Mouse (Mus musculus) gastrocnemius, adult 18-20 months (tissue): Measurements from ENCODE around the gene Cox20. TPM values are rescaled to one million over a fixed set of nuclear protein-coding genes. Genes with fewer than 3 reads are reported as not detected.
A peak's percentile ranks its signal among the peaks of the same experiment; 100 is the strongest.
"Not testable (repeated sequence)": the region's sequence is repeated elsewhere in the genome, so short reads cannot be mapped to it uniquely, and the experiment has no call there.

Experiments used
- DNase-seq: peaks from one replicate; pipeline ENCODE4 v3.0.0; 2021; ENCODE audit warnings: low spot score
- total RNA-seq, 2 experiments: library from RNA; stranded (reverse); gene quantifications; 2 replicates each; pipeline ENCODE4 v1.2.3; 2021

The Cox20 gene
- total RNA-seq, 2 experiments from 2014 or later = 43.1 to 45.2 TPM

DNA sequence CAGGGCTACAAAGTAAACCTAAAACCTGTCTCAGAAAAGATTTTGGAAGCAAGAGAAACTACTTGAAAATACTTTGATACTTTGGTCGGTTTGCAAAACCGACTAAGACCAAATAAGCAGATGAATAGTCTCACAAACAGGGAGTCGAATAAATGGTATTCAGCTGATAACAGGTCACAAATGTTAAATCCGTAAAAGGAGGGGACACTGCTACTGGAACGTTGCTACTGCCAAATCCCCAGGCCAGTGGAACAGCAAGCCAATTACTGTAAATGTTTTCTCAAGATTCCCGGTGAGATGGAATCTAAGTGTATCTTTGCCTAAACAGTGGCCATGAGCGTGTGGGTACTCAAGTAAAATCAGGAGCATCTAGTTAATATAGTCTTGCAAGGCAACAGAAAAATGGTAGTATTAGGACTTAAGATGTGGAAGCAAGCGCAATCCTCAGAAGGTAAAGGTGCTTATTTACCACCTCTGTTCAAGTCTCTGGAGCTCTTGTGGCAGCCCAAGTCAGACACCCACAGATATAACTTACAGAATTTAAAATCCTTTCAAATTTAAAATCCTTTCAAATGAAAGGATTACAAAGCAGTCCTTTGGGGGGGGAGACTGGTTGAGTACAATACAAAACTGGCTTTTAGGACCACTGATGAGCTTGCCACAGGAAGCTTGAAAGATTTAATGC, 1.2 kb downstream of the Cox20 start:
- DNase-seq = no peak

- no peak for DNase-seq
These were observed 2.0 kb downstream of the Cox20 start for GRCm38 (mm10) chr1:178320723-178321590.

GRCm38 (mm10) chr1:178321730-178322357, 2.9 kb downstream of the Cox20 start:
- no peak for DNase-seq

DNA sequence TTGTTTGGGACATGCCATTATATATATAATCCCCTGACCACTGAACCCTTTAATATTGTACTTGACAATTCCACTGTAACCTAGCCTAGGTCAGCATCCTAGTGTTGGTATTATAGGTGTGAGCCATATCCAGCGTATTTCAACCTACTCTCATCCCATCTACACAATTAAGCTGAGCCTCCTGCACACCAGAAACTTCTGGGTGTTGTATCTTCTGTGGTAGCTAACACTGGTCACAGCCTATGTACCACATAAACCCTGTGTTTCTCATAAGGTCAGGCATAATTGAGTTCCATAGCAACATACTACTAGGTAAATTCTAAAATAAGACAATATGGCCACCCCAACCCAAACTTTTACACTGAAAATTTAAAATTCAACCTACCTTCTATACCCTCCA, 4.3 kb downstream of the Cox20 start:
- no peak for DNase-seq

- DNase-seq = no peak
These were observed 5.6 kb downstream of the Cox20 start for GRCm38 (mm10) chr1:178324568-178324967.

GRCm38 (mm10) chr1:178326357-178326756, 7.4 kb downstream of the Cox20 start:
- no peak for DNase-seq

- DNase-seq = no peak
These were observed 8.0 kb downstream of the Cox20 start for GRCm38 (mm10) chr1:178326950-178327349.

DNA sequence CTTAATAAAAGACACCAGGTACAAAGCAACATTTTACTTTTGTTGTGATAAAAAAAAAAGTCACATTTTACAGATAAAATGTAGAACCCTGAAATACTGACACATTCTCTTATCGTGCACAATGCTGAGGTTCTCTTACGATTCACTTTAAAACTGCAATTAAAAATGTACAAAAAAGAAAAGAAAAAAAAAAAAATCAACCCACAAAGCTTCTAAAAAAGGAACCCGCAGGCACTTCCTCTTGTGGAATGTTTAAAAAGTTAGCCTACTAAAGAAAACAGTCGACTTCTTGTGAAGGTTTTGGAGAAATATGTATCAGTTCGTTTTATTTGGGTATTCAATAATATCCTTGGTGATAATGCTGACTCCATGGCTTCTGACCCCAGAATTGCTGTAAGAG, 10.1 kb downstream of the Cox20 start:
- DNase-seq = no peak

DNA sequence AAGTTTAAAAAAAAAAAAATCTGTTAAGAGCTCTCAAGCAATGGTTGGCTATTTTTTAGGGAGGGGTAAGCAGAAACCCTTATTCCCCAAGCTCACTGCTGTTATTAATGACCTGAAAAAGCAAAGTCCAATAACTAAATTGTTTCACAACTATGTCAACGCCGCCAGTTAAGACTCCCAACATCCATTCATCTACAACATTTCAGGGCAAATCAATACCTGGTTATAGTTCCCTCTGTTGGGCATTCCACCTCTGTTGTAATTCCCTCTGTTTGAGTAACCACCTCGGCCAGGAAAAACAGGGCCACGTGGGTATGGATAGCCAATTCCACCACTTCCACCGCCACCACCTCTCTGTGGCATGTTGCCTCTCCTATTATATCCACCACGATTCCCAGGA, 11.0 kb downstream of the Cox20 start:
- no peak for DNase-seq

DNA sequence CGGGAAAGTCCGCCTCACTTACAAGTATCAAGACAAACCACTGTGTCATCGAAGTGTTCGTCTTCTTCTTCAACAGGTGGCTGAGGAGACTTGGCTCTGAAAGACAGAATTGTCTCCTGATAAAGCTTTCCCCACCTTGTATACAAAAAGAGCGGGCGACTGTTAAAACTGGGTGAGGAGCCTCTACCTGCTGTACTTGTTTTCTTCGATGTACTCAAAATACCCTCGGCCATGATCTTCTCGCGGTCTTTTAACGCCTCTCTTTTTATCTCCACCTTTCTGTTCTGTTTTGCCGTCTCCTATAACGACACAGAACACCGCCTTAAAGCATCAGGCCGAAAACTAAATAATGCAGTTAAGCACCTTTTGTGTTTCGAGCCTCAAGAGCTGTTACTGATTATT, 16.9 kb downstream of the Cox20 start:
- DNase-seq = no peak

- peak; percentile 96 for DNase-seq
These were observed 17.4 kb downstream of the Cox20 start for GRCm38 (mm10) chr1:178336289-178336775.

GRCm38 (mm10) chr1:178336777-178337481, 18.0 kb downstream of the Cox20 start:
- DNase-seq = peak; percentile 43

DNA sequence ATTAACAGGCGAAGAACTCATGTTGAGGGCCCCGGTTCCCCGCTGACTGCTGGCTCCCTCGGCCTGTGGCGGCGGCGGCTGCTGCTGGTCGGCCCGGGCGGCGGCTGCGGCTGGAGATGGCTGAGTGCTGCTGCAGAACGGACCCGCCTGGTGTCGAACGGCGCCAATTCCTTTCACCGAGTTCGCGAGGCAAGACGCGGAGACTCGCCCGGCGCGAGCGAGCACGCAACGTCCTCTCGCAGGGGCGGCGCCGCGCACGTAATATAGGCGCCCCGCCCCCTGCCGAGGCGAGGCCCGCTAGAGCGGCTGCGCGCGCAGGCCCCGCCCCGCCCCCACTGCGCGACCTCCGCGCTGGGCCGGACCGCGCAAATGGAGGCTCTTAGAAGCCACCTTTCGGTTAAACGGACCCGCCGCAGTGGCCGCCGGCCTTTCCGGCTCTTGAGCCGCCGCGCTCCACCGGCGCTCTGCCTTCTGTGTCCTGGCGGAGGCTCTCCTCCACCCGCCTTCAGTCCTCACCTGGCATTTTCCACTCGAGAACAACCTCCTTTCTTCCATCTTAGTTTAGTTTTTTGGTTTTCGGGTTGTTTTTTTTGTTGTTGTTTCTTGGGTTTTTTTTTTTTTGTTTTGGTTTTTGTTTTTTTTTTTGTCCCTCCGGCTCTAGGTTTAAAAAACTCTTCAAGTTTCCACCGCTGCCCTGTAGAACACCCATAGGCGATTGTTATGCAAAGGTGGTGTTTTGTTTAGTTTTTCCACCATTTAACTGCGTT, 18.8 kb downstream of the Cox20 start, which contains the start of gene Hnrnpu:
TSS of gene Hnrnpu (minus strand) at position 247 of the 767 bp plus-strand sequence.
- DNase-seq = peak; percentile 95

DNA sequence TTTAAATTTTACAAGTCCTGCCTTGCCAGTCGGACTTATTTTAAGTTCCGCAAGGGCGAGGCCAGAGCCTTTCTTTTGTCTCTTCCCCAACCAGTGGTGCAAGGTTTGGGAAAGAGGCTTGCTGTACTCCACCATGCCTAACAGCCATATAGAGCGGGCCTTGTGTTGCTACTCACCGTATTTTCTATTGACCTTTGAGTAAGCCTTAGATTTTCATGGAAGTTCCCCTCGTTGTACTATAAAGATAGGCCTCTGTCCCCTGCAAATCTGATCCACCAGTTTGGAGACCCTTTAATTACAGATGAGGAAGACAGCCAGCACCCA, 19.4 kb downstream of the Cox20 start:
- DNase-seq = no peak

- DNase-seq = peak; percentile 53
These were observed 21.3 kb downstream of the Cox20 start for GRCm38 (mm10) chr1:178340213-178340612.

- DNase-seq = no peak
These were observed 22.5 kb downstream of the Cox20 start for GRCm38 (mm10) chr1:178341435-178341834.

DNA sequence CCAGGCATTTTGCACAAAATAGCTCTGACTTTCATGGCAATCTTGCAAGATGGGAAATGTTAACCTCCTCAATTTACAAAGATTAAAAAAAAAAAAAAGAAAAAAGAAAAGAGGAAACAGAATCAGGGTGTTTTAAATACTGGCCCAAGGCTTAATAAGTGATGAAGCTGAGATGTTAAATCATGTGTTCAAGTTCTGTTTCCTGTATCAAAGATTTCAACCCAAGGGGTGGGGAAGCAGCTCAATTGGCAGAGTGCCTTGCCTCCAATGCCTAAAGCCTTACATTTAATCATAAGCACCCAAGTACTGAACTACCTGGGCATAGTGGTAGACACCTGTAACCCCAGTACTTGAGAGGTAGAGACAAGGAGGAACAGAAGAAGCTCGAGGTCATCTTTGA, 23.1 kb downstream of the Cox20 start:
- no peak for DNase-seq

DNA sequence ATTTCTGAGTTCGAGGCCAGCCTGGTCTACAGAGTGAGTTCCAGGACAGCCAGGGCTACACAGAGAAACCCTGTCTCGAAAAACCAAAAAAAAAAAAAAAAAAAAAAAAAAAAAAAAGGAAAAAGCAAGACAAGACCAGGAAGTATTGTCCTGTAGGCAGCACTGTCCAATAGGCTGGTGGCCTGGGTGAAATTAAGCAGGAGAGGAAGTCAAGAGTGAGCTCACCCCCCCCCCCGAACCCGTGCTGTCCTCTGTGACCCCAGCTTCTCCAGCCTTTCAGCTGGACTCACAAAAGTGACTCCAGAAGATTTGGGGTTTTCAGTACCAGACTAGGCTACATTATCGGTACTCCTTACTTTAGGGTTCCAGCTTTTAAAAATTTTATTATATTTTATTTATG, 23.7 kb downstream of the Cox20 start:
- DNase-seq = no peak

- DNase-seq = not testable (repeated sequence)
These were observed 25.3 kb downstream of the Cox20 start for GRCm38 (mm10) chr1:178344071-178344805.

GRCm38 (mm10) chr1:178350792-178351191, 31.9 kb downstream of the Cox20 start:
- DNase-seq = no peak
